Mouse (Mus musculus): ENCODE measurements around the gene Rere.

DNA sequence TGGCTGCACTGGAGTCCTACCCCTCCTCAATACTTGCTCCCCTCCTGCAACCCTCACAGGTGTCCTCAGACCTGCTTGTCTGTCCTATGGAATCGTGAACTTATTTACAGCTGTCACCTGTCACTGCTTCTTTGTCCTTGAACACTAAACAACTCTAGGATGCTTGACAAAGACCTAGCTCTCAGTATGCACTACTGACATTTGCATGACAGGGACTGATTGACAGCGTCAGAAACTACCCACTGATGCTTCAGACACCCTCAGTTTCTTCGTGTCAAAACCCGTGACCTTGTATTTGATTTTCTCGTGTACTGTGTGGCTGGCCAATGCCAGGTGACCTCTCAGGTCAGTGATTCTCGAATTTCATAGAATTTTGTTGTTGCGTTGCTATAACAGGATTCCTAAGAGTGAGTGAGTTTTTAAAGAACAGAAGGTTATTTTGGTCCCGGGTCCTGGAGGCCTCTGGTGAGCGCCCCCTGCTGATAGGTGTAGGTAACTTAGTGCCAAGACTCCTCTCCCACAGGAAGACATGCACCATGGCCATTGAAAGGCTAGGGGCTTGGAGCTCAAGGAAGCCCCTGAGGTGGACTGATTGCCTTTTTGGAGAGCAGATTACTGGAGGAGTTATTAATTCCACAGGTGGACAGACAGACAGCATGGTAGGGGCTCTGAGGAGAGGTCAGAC, 378.6 kb downstream of the Rere start:
- TF ChIP-seq EP300 (IDR thresholded peaks at IDR 0.05; ENCODE audit: low read length) (no peak), MAX (IDR thresholded peaks at IDR 0.05; ENCODE audit: low read length) (no peak), ZC3H11A (IDR thresholded peaks at IDR 0.05; ENCODE audit: low read depth, low read length) (no peak), TBP (conservative IDR thresholded peaks at IDR 0.05; ENCODE audit: low read depth, low read length) (no peak), USF1 (IDR thresholded peaks at IDR 0.05; ENCODE audit: low read depth, low read length) (no peak), CTCF (conservative IDR thresholded peaks at IDR 0.05 in 1 of 2, IDR thresholded peaks at IDR 0.05 in 1 of 2; ENCODE audit: low read depth in 2 of 2, low read length in 2 of 2) (peak; percentile 32 to 61; a peak in 3 of 4 replicates)

All from CH12.LX (cell line).